Mouse (Mus musculus): Measurements from ENCODE around the gene Gdf9. TPM values are rescaled to one million over a fixed set of nuclear protein-coding genes. Genes with fewer than 3 reads are reported as not detected.
A peak's percentile ranks its signal among the peaks of the same experiment; 100 is the strongest.
"Not testable (repeated sequence)": the region's sequence is repeated elsewhere in the genome, so short reads cannot be mapped to it uniquely, and the experiment has no call there.

Gene Gdf9
- total RNA-seq (2021), result under 1 TPM; 0.56 to 0.74 TPM
- long read RNA-seq, partial matches to known transcripts, result 0 of 1 reads
- long read RNA-seq, other reads (novel, unspliced or antisense), result 1 of 1 reads

DNA sequence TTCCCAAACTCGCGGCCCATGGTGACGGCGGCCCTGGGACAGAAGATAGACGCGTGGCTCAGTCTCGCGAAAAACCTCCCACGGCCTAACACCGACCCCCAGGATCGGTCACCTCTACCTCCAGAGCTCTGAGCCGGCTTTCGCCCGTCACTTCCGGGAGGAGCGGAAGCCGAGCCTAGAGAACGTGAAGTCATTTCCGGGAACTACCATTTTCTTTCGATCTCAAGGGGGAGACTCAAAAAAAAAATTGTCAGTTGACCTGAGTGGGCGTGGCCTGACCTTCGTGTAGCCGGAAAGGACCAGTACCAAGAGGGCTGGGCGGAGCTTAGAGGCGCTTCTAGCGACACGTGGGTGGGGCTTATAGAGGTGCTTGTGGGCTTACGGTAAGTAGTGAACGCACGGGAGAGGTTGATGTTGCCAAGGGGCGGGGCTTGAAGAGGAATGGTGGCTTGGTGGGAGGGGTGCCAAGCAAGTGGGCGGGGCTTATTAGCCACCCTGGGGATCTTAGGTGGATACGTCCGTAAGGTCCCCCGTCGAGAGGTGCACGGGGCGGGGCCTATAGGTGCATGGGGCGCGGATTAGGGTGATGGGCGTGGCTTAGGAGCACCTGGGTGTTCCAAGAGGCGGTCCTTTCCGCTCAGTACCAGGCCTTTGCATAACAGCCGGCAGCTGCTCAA is at the start of gene Gdf9, which contains the start of gene Uqcrq:
Gdf9 (plus strand) TSS at position 354 of the 677 bp plus-strand sequence.
Uqcrq (minus strand) TSS at position 162 of the 677 bp plus-strand sequence.
- DNase-seq (ENCODE audit: low spot score in 2 of 2), result peak; percentile 97 to 100

GRCm38 (mm10) chr11:53383758-53384428 is 46.9 kb upstream of the Gdf9 start:
- DNase-seq (ENCODE audit: low spot score in 2 of 2), result no peak

DNA sequence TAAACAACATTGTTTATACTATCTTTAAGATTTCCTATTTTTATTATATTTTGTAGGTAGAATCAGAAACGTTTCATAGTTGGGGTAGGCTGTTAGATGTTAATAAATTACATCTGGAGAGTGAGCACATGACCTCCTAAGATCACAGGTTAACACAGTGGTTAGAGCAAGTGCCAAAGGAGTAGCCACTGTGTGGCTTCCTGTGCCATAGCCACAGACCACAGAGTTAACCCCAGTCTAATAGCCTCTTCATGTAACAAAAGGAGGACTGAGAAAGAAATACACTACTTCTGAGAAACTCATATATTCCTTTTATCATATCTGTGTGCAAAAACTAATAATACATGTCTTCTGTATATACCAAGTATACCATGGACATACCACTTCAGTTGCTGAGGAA is 37.0 kb upstream of the Gdf9 start:
- DNase-seq (ENCODE audit: low spot score in 2 of 2), result no peak

- no peak for DNase-seq (ENCODE audit: low spot score in 2 of 2)
Measured at GRCm38 (mm10) chr11:53403638-53404037, 27.2 kb upstream of the Gdf9 start.

GRCm38 (mm10) chr11:53411738-53412137 is 19.1 kb upstream of the Gdf9 start:
- DNase-seq (ENCODE audit: low spot score in 2 of 2), result peak in 1 of 2 experiments; percentile 37

- no peak for DNase-seq (ENCODE audit: low spot score in 2 of 2)
Measured at GRCm38 (mm10) chr11:53413871-53414270, 17.0 kb upstream of the Gdf9 start.

DNA sequence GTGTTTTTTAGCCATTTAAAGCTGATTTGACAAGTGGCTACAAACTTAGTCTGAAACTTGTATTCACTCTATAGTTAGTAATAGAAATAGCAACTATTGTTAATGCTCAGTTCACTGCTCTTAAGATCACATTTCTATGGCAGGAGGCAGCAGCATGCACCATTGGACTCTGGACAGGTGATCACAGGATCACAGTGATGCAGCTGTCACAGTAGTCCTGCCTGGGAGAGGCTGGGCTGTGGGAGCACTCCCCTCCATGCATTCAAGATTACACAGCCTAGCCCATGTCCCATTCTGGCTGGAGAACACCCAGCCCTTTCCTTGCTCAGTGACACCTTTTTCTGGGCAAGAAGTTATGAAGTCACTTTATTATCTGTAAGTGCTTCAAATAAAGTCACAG is 12.8 kb upstream of the Gdf9 start:
- no peak for DNase-seq (ENCODE audit: low spot score in 2 of 2)

- DNase-seq (ENCODE audit: low spot score in 2 of 2), result no peak
Measured at GRCm38 (mm10) chr11:53423036-53423435, 7.8 kb upstream of the Gdf9 start, which contains the start of gene Leap2. TSS of gene Leap2 (minus strand) at chr11:53423170.

GRCm38 (mm10) chr11:53424826-53425225 is 6.0 kb upstream of the Gdf9 start:
- peak in 1 of 2 experiments; percentile 34 for DNase-seq (ENCODE audit: low spot score in 2 of 2)

DNA sequence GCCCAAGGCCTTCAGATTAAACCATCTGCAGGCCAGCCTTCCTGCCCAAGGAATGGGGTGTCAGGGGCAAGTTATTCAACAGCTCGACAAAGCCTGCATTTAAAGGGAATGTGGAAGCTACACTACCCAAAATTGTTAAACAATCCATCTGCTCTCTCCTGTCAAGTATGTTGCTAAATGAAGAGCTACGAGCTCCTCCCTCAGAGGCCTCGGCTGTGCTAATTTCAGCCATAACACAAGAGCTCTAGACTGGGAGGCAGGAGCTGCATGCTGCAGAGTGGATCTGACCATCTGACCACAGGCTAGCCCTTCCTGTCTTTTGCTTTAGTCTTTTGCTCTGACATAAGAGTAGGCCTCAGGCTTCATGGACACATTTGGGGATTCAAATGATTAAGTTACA is 5.6 kb upstream of the Gdf9 start:
- peak in 1 of 2 experiments; percentile 33 for DNase-seq (ENCODE audit: low spot score in 2 of 2)

- DNase-seq (ENCODE audit: low spot score in 2 of 2), result peak in 1 of 2 experiments; percentile 33
Measured at GRCm38 (mm10) chr11:53425711-53426255, 5.0 kb upstream of the Gdf9 start.

- not testable (repeated sequence) for DNase-seq (ENCODE audit: low spot score in 2 of 2)
Measured at GRCm38 (mm10) chr11:53426914-53427313, 3.9 kb upstream of the Gdf9 start.

GRCm38 (mm10) chr11:53427993-53428715 is 2.7 kb upstream of the Gdf9 start:
- DNase-seq (ENCODE audit: low spot score in 2 of 2), result no peak

DNA sequence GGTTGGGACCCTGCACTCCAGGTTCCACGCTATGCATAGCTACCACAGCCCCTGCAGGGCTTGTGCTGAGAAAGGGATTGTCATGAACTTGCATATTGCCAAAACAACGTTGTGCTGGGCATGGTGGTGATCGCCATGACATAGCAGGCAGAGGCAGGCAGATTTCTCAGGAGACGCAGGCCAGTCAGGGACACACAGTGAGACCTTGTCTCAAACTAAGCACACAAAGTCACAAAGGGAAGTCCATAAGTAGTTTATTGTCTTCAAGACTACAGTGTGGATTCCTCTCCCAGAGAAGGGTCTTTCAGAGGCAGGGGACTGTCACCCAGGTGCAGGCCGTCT is 2.1 kb upstream of the Gdf9 start:
- no peak for DNase-seq (ENCODE audit: low spot score in 2 of 2)

- no peak for DNase-seq (ENCODE audit: low spot score in 2 of 2)
Measured at GRCm38 (mm10) chr11:53429182-53429581, 1.6 kb upstream of the Gdf9 start.

GRCm38 (mm10) chr11:53430300-53430669 is 538 bp upstream of the Gdf9 start:
- DNase-seq (ENCODE audit: low spot score in 2 of 2), result no peak

DNA sequence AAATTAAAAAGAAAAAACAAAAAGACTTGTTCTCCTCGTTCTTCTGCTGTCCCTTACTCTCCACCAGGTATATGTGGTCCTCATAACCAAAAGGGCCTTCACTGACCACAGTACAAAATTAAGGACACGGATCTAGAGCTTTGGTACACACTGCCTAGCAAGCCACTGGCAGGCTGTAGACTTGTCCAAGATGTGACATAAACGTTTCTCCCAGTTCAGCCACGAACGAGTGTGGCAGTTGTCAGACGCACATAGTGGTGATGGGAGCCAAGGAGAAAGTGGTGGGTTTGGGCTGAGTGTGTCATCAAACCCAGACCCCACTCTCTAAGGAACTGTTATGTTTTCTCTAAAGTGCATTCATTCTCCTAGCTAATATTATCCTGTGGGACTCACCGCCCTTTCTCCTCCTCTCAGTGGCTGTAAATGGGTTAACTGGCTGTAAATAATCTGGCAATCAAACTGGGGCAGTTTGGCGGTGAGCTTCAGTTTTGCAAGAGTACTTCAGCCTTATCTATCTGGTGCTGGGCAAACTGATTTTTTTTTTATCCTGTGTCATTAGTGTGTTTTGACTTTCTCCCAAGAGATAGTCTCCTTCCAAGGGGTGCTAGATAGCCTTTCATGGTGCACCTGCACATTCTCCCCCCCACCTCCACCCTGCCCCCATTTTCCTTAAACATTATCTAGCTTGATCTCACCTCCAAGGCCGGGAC is 679 bp downstream of the Gdf9 start:
- DNase-seq (ENCODE audit: low spot score in 2 of 2), result no peak

- no peak for DNase-seq (ENCODE audit: low spot score in 2 of 2)
Measured at GRCm38 (mm10) chr11:53433057-53433456, 2.2 kb downstream of the Gdf9 start.

GRCm38 (mm10) chr11:53435504-53435903 is 4.7 kb downstream of the Gdf9 start:
- DNase-seq (ENCODE audit: low spot score in 2 of 2), result no peak

DNA sequence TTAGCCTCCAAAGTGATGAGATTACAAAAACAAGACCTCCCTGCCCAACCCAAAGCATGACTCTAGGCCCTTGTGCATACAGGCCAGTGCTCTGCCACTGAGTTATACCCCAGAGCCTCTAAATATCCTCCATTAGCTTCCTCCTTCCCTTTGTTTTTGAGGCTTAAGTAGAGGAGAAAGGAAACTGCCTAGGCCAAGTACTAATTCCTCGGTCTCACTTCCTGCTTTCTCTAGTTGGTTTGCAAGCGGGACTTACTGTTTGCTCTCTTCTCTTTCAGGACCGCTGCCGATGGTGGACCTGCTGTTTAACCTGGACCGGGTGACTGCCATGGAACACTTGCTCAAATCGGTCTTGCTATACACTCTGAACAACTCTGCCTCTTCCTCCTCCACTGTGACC is 5.5 kb downstream of the Gdf9 start:
- DNase-seq (ENCODE audit: low spot score in 2 of 2), result no peak

GRCm38 (mm10) chr11:53441921-53442320 is 11.1 kb downstream of the Gdf9 start:
- DNase-seq (ENCODE audit: low spot score in 2 of 2), result no peak

Data from layer of hippocampus, adult 18-20 months (tissue).